Mouse (Mus musculus): ENCODE measurements around the gene Egflam.

DNA sequence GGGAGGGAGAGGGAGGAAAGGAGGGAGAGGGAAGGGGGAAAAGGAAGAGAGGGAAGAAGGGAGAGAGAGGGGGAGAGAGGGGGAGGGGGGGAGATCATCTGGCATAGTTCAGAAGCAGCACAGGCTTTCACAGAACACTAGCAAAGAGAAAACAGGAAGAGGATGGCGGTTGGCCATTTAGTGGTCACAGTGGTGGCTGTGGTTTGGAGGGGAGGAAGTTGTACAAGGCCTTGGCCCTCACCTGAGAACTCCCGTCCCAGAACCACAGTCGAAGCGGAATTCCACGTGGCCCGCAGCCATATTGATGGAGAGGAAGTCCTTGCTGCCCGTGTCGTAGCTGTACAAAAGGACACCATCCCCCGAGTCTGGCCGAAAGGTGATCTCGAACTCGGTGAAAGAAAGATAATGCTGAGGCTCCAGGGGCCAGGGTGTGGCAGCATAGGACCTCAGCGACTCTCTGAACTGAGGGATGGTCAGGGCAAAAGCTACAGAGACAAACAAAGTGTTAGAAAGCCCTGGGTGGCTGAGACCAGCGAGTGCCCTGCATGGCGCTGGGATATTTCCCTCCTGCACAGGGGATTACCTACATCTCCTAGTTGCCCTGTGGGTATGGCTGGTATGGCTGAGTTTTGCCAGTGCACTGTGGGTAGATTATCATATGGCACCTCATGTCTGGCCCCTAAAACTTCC is 155.9 kb downstream of the Egflam start:
- TF ChIP-seq CTCF (IDR thresholded peaks at IDR 0.05; ENCODE audit: borderline replicate concordance, insufficient read depth, low read length) = no peak
- no peak for TF ChIP-seq POLR2A (IDR thresholded peaks at IDR 0.05; ENCODE audit: low read depth, low read length)

All from embryonic fibroblast, embryonic 13.5 days (primary cell).